Mouse (Mus musculus) urinary bladder, adult 18-20 months (tissue): ENCODE results near the gene Ngef.
A peak's percentile ranks its signal among the peaks of the same experiment; 100 is the strongest.

ENCODE experiments used
- DNase-seq, 2 experiments: peaks; one replicate each; pipeline ENCODE4 v3.0.0; 2022; ENCODE audit warnings: low spot score in 2 of 2, mixed read lengths in 2 of 2

Gene Ngef

GRCm38 (mm10) chr1:87565760-87566159, 7.9 kb downstream of the Ngef start:
- DNase-seq = no peak

- no peak for DNase-seq
Observed at GRCm38 (mm10) chr1:87562967-87563366, 10.7 kb downstream of the Ngef start.

- no peak for DNase-seq
Observed at GRCm38 (mm10) chr1:87553586-87553985, 20.1 kb downstream of the Ngef start.

- peak; percentile 23 to 47 for DNase-seq
Observed at GRCm38 (mm10) chr1:87551008-87551407, 22.7 kb downstream of the Ngef start.

- peak in 1 of 2 experiments; percentile 28 for DNase-seq
Observed at GRCm38 (mm10) chr1:87541614-87542013, 32.1 kb downstream of the Ngef start.

GRCm38 (mm10) chr1:87537008-87537407, 36.7 kb downstream of the Ngef start:
- DNase-seq = no peak

- DNase-seq = no peak
Observed at GRCm38 (mm10) chr1:87534118-87534517, 39.6 kb downstream of the Ngef start.

GRCm38 (mm10) chr1:87532346-87532745, 41.3 kb downstream of the Ngef start:
- DNase-seq = no peak

- DNase-seq = no peak
Observed at GRCm38 (mm10) chr1:87527191-87527590, 46.5 kb downstream of the Ngef start.

GRCm38 (mm10) chr1:87525041-87525440, 48.6 kb downstream of the Ngef start:
- DNase-seq = no peak

- no peak for DNase-seq
Observed at GRCm38 (mm10) chr1:87521523-87521922, 52.1 kb downstream of the Ngef start.

GRCm38 (mm10) chr1:87520467-87520866, 53.2 kb downstream of the Ngef start:
- DNase-seq = no peak

- DNase-seq = no peak
Observed at GRCm38 (mm10) chr1:87510845-87511244, 62.8 kb downstream of the Ngef start.

- peak in 1 of 2 experiments; percentile 16 for DNase-seq
Observed at GRCm38 (mm10) chr1:87510166-87510691, 63.4 kb downstream of the Ngef start.

- DNase-seq = peak in 1 of 2 experiments; percentile 33
Observed at GRCm38 (mm10) chr1:87509561-87510165, 64.0 kb downstream of the Ngef start, which contains the start of gene Neu2. Gene Neu2 (plus strand): TSS chr1:87509889.

- peak; percentile 20 to 37 for DNase-seq
Observed at GRCm38 (mm10) chr1:87508591-87509560, 64.8 kb downstream of the Ngef start.

- DNase-seq = no peak
Observed at GRCm38 (mm10) chr1:87507857-87508256, 65.8 kb downstream of the Ngef start.

GRCm38 (mm10) chr1:87505524-87505923, 68.1 kb downstream of the Ngef start:
- no peak for DNase-seq

- DNase-seq = no peak
Observed at GRCm38 (mm10) chr1:87493542-87493941, 80.1 kb downstream of the Ngef start.

GRCm38 (mm10) chr1:87492285-87492684, 81.4 kb downstream of the Ngef start:
- no peak for DNase-seq

GRCm38 (mm10) chr1:87486386-87486785, 87.3 kb downstream of the Ngef start:
- no peak for DNase-seq

GRCm38 (mm10) chr1:87482546-87482945, 91.1 kb downstream of the Ngef start:
- DNase-seq = no peak
